Mouse (Mus musculus) c-Kit-positive CD71-positive TER-119-negative erythroid progenitor cells, embryonic 14.5 days (primary cell): ENCODE measurements around the gene H2-Q2.
"Not testable (repeated sequence)": the region's sequence is repeated elsewhere in the genome, so short reads cannot be mapped to it uniquely, and the experiment has no call there.

Source experiments
- DNase-seq: peaks from one replicate; pipeline ENCODE4 v3.0.0-alpha.2; 2013; ENCODE audit warnings: low read depth

Gene H2-Q2

GRCm38 (mm10) chr17:35342071-35342671 is at the start of gene H2-Q2:
Gene H2-Q2 (plus strand): TSS chr17:35342242.
- DNase-seq = no peak

- peak; percentile 42 for DNase-seq
Measured at GRCm38 (mm10) chr17:35295796-35296195, 46.2 kb upstream of the H2-Q2 start.

- not testable (repeated sequence) for DNase-seq
Measured at GRCm38 (mm10) chr17:35300261-35300945, 41.6 kb upstream of the H2-Q2 start.

- DNase-seq = peak; percentile 65
Measured at GRCm38 (mm10) chr17:35301645-35302258, 40.3 kb upstream of the H2-Q2 start.

GRCm38 (mm10) chr17:35303271-35303670 is 38.8 kb upstream of the H2-Q2 start:
- no peak for DNase-seq

- no peak for DNase-seq
Measured at GRCm38 (mm10) chr17:35303756-35304350, 38.2 kb upstream of the H2-Q2 start.

- DNase-seq = no peak
Measured at GRCm38 (mm10) chr17:35304478-35304877, 37.6 kb upstream of the H2-Q2 start.

- DNase-seq = not testable (repeated sequence)
Measured at GRCm38 (mm10) chr17:35304921-35305320, 37.1 kb upstream of the H2-Q2 start.

- DNase-seq = no peak
Measured at GRCm38 (mm10) chr17:35318671-35319070, 23.4 kb upstream of the H2-Q2 start.

GRCm38 (mm10) chr17:35320327-35321081 is 21.5 kb upstream of the H2-Q2 start, which contains the start of gene H2-Q1:
Gene H2-Q1 (plus strand): TSS chr17:35320405.
- no peak for DNase-seq

- not testable (repeated sequence) for DNase-seq
Measured at GRCm38 (mm10) chr17:35325124-35325523, 16.9 kb upstream of the H2-Q2 start.

- DNase-seq = not testable (repeated sequence)
Measured at GRCm38 (mm10) chr17:35326000-35326399, 16.0 kb upstream of the H2-Q2 start.

- DNase-seq = not testable (repeated sequence)
Measured at GRCm38 (mm10) chr17:35329714-35330113, 12.3 kb upstream of the H2-Q2 start.

GRCm38 (mm10) chr17:35331546-35331945 is 10.5 kb upstream of the H2-Q2 start:
- DNase-seq = not testable (repeated sequence)

GRCm38 (mm10) chr17:35342711-35343476 is 852 bp downstream of the H2-Q2 start:
- no peak for DNase-seq

GRCm38 (mm10) chr17:35347659-35348058 is 5.6 kb downstream of the H2-Q2 start:
- DNase-seq = not testable (repeated sequence)

- DNase-seq = not testable (repeated sequence)
Measured at GRCm38 (mm10) chr17:35353275-35353674, 11.2 kb downstream of the H2-Q2 start.

- no peak for DNase-seq
Measured at GRCm38 (mm10) chr17:35354071-35354470, 12.0 kb downstream of the H2-Q2 start.

- DNase-seq = no peak
Measured at GRCm38 (mm10) chr17:35357086-35357485, 15.0 kb downstream of the H2-Q2 start.

- DNase-seq = no peak
Measured at GRCm38 (mm10) chr17:35358763-35359469, 16.9 kb downstream of the H2-Q2 start.

- no peak for DNase-seq
Measured at GRCm38 (mm10) chr17:35359470-35359862, 17.4 kb downstream of the H2-Q2 start.
